Mouse (Mus musculus): Measurements from ENCODE around the gene Usp42. TPM values are rescaled to one million over a fixed set of nuclear protein-coding genes. Genes with fewer than 3 reads are reported as not detected.

Usp42 gene
- total RNA-seq, 1 experiment: 10.6 TPM

- no peak overlapping the region for H3K27ac ChIP-seq (ENCODE audit: insufficient read depth, low read depth, low read length, poor library complexity, severe bottlenecking)
- no peak overlapping the region for H3K9ac ChIP-seq (ENCODE audit: insufficient read depth, low read depth, low read length, poor library complexity, severe bottlenecking)
- peaks cover 13% of the 10 kb centered on the region; the same call in 1 of the 2 replicates for H3K36me3 ChIP-seq (ENCODE audit: control insufficient read depth, insufficient read depth, low read length, poor library complexity, severe bottlenecking)
- H3K9me3 ChIP-seq (ENCODE audit: control insufficient read depth, insufficient read depth, low read depth, low read length): no peaks in the 10 kb centered on the region
- H3K4me3 ChIP-seq (ENCODE audit: insufficient read depth in 1 of 2, low read depth in 1 of 2, low read length in 2 of 2, poor library complexity in 1 of 2, severe bottlenecking in 1 of 2): no peak overlapping the region
- in situ Hi-C loops (cut with MboI; ENCODE audit: low sequenced_read_pairs in 2 of 2, unreplicated experiment in 2 of 2): no loop called here
- DNase-seq (ENCODE audit: low read depth, low spot score): no peak
- no peaks in the 10 kb centered on the region for H3K4me1 ChIP-seq (ENCODE audit: control insufficient read depth in 2 of 2, insufficient read depth in 2 of 2, low read length in 2 of 2, poor library complexity in 1 of 2)
- no peak for TF ChIP-seq ZNF384 (IDR thresholded peaks at IDR 0.05; ENCODE audit: low read depth, low read length)
- no peak for TF ChIP-seq MAFK (IDR thresholded peaks at IDR 0.05; ENCODE audit: insufficient read depth, low read depth, low read length)
- no peak for TF ChIP-seq ZC3H11A (IDR thresholded peaks at IDR 0.05; ENCODE audit: borderline replicate concordance, low read depth, low read length)
- no peak for TF ChIP-seq CHD2 (IDR thresholded peaks at IDR 0.05; ENCODE audit: low read depth, low read length)
- TF ChIP-seq HCFC1 (IDR thresholded peaks at IDR 0.05; ENCODE audit: borderline replicate concordance, insufficient read depth, low read length): no peak
Observed at GRCm38 (mm10) chr5:143706030-143706821, 25.9 kb downstream of the Usp42 start.

GRCm38 (mm10) chr5:143705659-143705982 is 26.5 kb downstream of the Usp42 start:
- no peak for DNase-seq (ENCODE audit: low read depth, low spot score)
- Histone ChIP-seq H3K36me3 (ENCODE audit: control insufficient read depth, insufficient read depth, low read length, poor library complexity, severe bottlenecking) (peaks cover 13% of the 10 kb centered on the region; the same call in 1 of the 2 replicates), H3K9ac (ENCODE audit: insufficient read depth, low read depth, low read length, poor library complexity, severe bottlenecking) (no peak overlapping the region), H3K27ac (ENCODE audit: insufficient read depth, low read depth, low read length, poor library complexity, severe bottlenecking) (no peak overlapping the region), H3K4me3 (ENCODE audit: insufficient read depth in 1 of 2, low read depth in 1 of 2, low read length in 2 of 2, poor library complexity in 1 of 2, severe bottlenecking in 1 of 2) (no peak overlapping the region), H3K9me3 (ENCODE audit: control insufficient read depth, insufficient read depth, low read depth, low read length) (no peaks in the 10 kb centered on the region), H3K4me1 (ENCODE audit: control insufficient read depth in 2 of 2, insufficient read depth in 2 of 2, low read length in 2 of 2, poor library complexity in 1 of 2) (no peaks in the 10 kb centered on the region)
- TF ChIP-seq CHD2 (IDR thresholded peaks at IDR 0.05; ENCODE audit: low read depth, low read length) (no peak), MAFK (IDR thresholded peaks at IDR 0.05; ENCODE audit: insufficient read depth, low read depth, low read length) (no peak), ZNF384 (IDR thresholded peaks at IDR 0.05; ENCODE audit: low read depth, low read length) (no peak), ZC3H11A (IDR thresholded peaks at IDR 0.05; ENCODE audit: borderline replicate concordance, low read depth, low read length) (no peak), HCFC1 (IDR thresholded peaks at IDR 0.05; ENCODE audit: borderline replicate concordance, insufficient read depth, low read length) (no peak)
- in situ Hi-C loops (cut with MboI; ENCODE audit: low sequenced_read_pairs in 2 of 2, unreplicated experiment in 2 of 2): no loop called here

GRCm38 (mm10) chr5:143704875-143705658 is 27.0 kb downstream of the Usp42 start:
- H3K9ac ChIP-seq (ENCODE audit: insufficient read depth, low read depth, low read length, poor library complexity, severe bottlenecking): no peak overlapping the region
- no peaks in the 10 kb centered on the region for H3K9me3 ChIP-seq (ENCODE audit: control insufficient read depth, insufficient read depth, low read depth, low read length)
- H3K36me3 ChIP-seq (ENCODE audit: control insufficient read depth, insufficient read depth, low read length, poor library complexity, severe bottlenecking): peaks cover 13% of the 10 kb centered on the region; the same call in 1 of the 2 replicates
- H3K27ac ChIP-seq (ENCODE audit: insufficient read depth, low read depth, low read length, poor library complexity, severe bottlenecking): no peak overlapping the region
- no peak for DNase-seq (ENCODE audit: low read depth, low spot score)
- H3K4me3 ChIP-seq (ENCODE audit: insufficient read depth in 1 of 2, low read depth in 1 of 2, low read length in 2 of 2, poor library complexity in 1 of 2, severe bottlenecking in 1 of 2): no peak overlapping the region
- no peaks in the 10 kb centered on the region for H3K4me1 ChIP-seq (ENCODE audit: control insufficient read depth in 2 of 2, insufficient read depth in 2 of 2, low read length in 2 of 2, poor library complexity in 1 of 2)
- in situ Hi-C loops (cut with MboI; ENCODE audit: low sequenced_read_pairs in 2 of 2, unreplicated experiment in 2 of 2): no loop called here
- no peak for TF ChIP-seq ZNF384 (IDR thresholded peaks at IDR 0.05; ENCODE audit: low read depth, low read length)

- Histone ChIP-seq H3K36me3 (ENCODE audit: control insufficient read depth, insufficient read depth, low read length, poor library complexity, severe bottlenecking) (peaks cover 8% of the 10 kb centered on the region; the same call in 1 of the 2 replicates), H3K9me3 (ENCODE audit: control insufficient read depth, insufficient read depth, low read depth, low read length) (no peaks in the 10 kb centered on the region), H3K4me1 (ENCODE audit: control insufficient read depth in 2 of 2, insufficient read depth in 2 of 2, low read length in 2 of 2, poor library complexity in 1 of 2) (no peaks in the 10 kb centered on the region), H3K9ac (ENCODE audit: insufficient read depth, low read depth, low read length, poor library complexity, severe bottlenecking) (no peak overlapping the region), H3K4me3 (ENCODE audit: insufficient read depth in 1 of 2, low read depth in 1 of 2, low read length in 2 of 2, poor library complexity in 1 of 2, severe bottlenecking in 1 of 2) (no peak overlapping the region), H3K27ac (ENCODE audit: insufficient read depth, low read depth, low read length, poor library complexity, severe bottlenecking) (no peak overlapping the region)
- TF ChIP-seq CHD2 (IDR thresholded peaks at IDR 0.05; ENCODE audit: low read depth, low read length): no peak
- no peak for TF ChIP-seq HCFC1 (IDR thresholded peaks at IDR 0.05; ENCODE audit: borderline replicate concordance, insufficient read depth, low read length)
- TF ChIP-seq ZC3H11A (IDR thresholded peaks at IDR 0.05; ENCODE audit: borderline replicate concordance, low read depth, low read length): no peak
- no peak for TF ChIP-seq ZNF384 (IDR thresholded peaks at IDR 0.05; ENCODE audit: low read depth, low read length)
- no peak for TF ChIP-seq MAFK (IDR thresholded peaks at IDR 0.05; ENCODE audit: insufficient read depth, low read depth, low read length)
- in situ Hi-C loops (cut with MboI; ENCODE audit: low sequenced_read_pairs in 2 of 2, unreplicated experiment in 2 of 2): no loop called here
- no peak for DNase-seq (ENCODE audit: low read depth, low spot score)
Observed at GRCm38 (mm10) chr5:143701074-143701473, 31.0 kb downstream of the Usp42 start.
